Mouse (Mus musculus) hindbrain, embryonic 14.5 days (tissue): ENCODE measurements at regions not wholly inside any gene's neighbourhood (a gene's known extent, or its start where the extent isn't known, plus 50 kb on each side); places are given as distances from the start of the nearest gene placed in this dataset.

ENCODE experiments used
- ATAC-seq: fragments of 200-750 bp; cut with Nextera tagmentation; 2 replicates; pipeline ENCODE4 v1.8.0; 2017; ENCODE audit warnings: moderate number of reproducible peaks, mild to moderate bottlenecking, moderate TSS enrichment, moderate library complexity; ENCODE audit not compliant: low FRiP score
- DNase-seq: peaks from one replicate; pipeline ENCODE4 v3.0.0-alpha.2; 2015; ENCODE audit warnings: low spot score
- H3K27ac ChIP-seq: fragments of 300-500 bp; sonication (generic); 2 replicates; pipeline ENCODE4 v1.5.1; 2014; ENCODE audit warnings: mild to moderate bottlenecking, moderate library complexity
- H3K27me3 ChIP-seq: fragments of 300-500 bp; sonication (generic); 2 replicates; pipeline ENCODE4 v1.6.1; 2014; ENCODE audit warnings: mild to moderate bottlenecking, low read length, mixed read lengths; ENCODE audit not compliant: control insufficient read depth, insufficient read depth
- H3K36me3 ChIP-seq: fragments of 300-500 bp; sonication (generic); replicated peaks from 2 replicates; pipeline ENCODE4 v1.6.1; 2014; ENCODE audit not compliant: control insufficient read depth, insufficient read depth
- H3K4me1 ChIP-seq: fragments of 300-500 bp; sonication (generic); replicated peaks from 2 replicates; pipeline ENCODE4 v1.6.1; 2014; ENCODE audit warnings: antibody characterized with exemption, low read length, mixed read lengths; ENCODE audit not compliant: control insufficient read depth, insufficient read depth
- H3K4me2 ChIP-seq: fragments of 300-500 bp; sonication (generic); replicated peaks from 2 replicates; pipeline ENCODE4 v1.6.1; 2014; ENCODE audit warnings: mild to moderate bottlenecking, moderate library complexity
- H3K4me3 ChIP-seq: fragments of 300-500 bp; sonication (generic); replicated peaks from 2 replicates; pipeline ENCODE4 v1.5.1; 2014; ENCODE audit warnings: mild to moderate bottlenecking, low read length
- H3K9ac ChIP-seq: fragments of 300-500 bp; sonication (generic); 2 replicates; pipeline ENCODE4 v1.6.1; 2014
- H3K9me3 ChIP-seq: fragments of 300-500 bp; sonication (generic); 2 replicates; pipeline ENCODE4 v1.6.1; 2016; ENCODE audit warnings: low read length; ENCODE audit not compliant: control insufficient read depth
- WGBS: fragments of 180-500 bp; shearing (Covaris S2); extraction: QIAGEN DNeasy Blood & Tissue Kit; methylation state at CpG from one replicate; pipeline ENCODE4 v1.1.7; 2014; 5-methylcytosine and 5-hydroxymethylcytosine counted together

- 9% methylated on average over 5 of the region's 5 CpGs for WGBS
Observed at GRCm38 (mm10) chr4:27970569-27970968, 842.4 kb upstream of the Epha7 start.

GRCm38 (mm10) chr4:27979210-27979771 is 833.6 kb upstream of the Epha7 start:
- ATAC-seq (no peak), DNase-seq (no peak)
- Histone ChIP-seq H3K4me1 (no peaks in the 10 kb centered on the region), H3K9ac (no peak overlapping the region), H3K4me3 (no peak overlapping the region), H3K9me3 (no peaks in the 10 kb centered on the region), H3K36me3 (no peaks in the 10 kb centered on the region), H3K27ac (no peak overlapping the region), H3K27me3 (no peaks in the 10 kb centered on the region; the same call in 1 of the 2 replicates), H3K4me2 (no peak overlapping the region)
- 46% methylated on average over 4 of the region's 4 CpGs for WGBS

More at GRCm38 (mm10) chr4:27970569-27970968, 842.4 kb upstream of the Epha7 start:
- DNase-seq, result peak; percentile 42
- no peaks in the 10 kb centered on the region for H3K27me3 ChIP-seq
- H3K36me3 ChIP-seq, result no peaks in the 10 kb centered on the region
- no peak overlapping the region for H3K4me2 ChIP-seq
- ATAC-seq, result no peak
- no peak overlapping the region for H3K4me3 ChIP-seq
- no peak overlapping the region for H3K27ac ChIP-seq
- H3K4me1 ChIP-seq, result no peaks in the 10 kb centered on the region
- no peaks in the 10 kb centered on the region for H3K9me3 ChIP-seq
- no peak overlapping the region for H3K9ac ChIP-seq

GRCm38 (mm10) chr4:27979781-27980180 is 833.1 kb upstream of the Epha7 start:
- Histone ChIP-seq H3K27ac (no peak overlapping the region), H3K9ac (no peak overlapping the region), H3K36me3 (no peaks in the 10 kb centered on the region), H3K4me3 (no peak overlapping the region), H3K4me1 (no peaks in the 10 kb centered on the region), H3K4me2 (no peak overlapping the region), H3K9me3 (no peaks in the 10 kb centered on the region), H3K27me3 (no peaks in the 10 kb centered on the region; the same call in 1 of the 2 replicates)
- no peak for DNase-seq
- ATAC-seq, result no peak
- 69% methylated on average over 10 of the region's 10 CpGs for WGBS

- Histone ChIP-seq H3K4me3 (no peak overlapping the region), H3K4me1 (no peaks in the 10 kb centered on the region), H3K36me3 (no peaks in the 10 kb centered on the region), H3K4me2 (no peak overlapping the region), H3K27me3 (no peaks in the 10 kb centered on the region; the same call in 1 of the 2 replicates), H3K9ac (no peak overlapping the region), H3K9me3 (no peaks in the 10 kb centered on the region), H3K27ac (no peak overlapping the region)
- WGBS, result 64% methylated on average over 3 of the region's 3 CpGs
- DNase-seq, result no peak
- ATAC-seq, result no peak
Observed at GRCm38 (mm10) chr4:27981309-27981708, 831.6 kb upstream of the Epha7 start.

GRCm38 (mm10) chr4:27987986-27988423 is 824.9 kb upstream of the Epha7 start:
- H3K4me3 ChIP-seq, result no peak overlapping the region
- H3K9me3 ChIP-seq, result no peaks in the 10 kb centered on the region
- H3K36me3 ChIP-seq, result no peaks in the 10 kb centered on the region
- no peak overlapping the region for H3K9ac ChIP-seq
- 10% methylated on average over 4 of the region's 4 CpGs for WGBS
- no peak for DNase-seq
- H3K27me3 ChIP-seq, result no peaks in the 10 kb centered on the region
- H3K27ac ChIP-seq, result no peak overlapping the region
- H3K4me2 ChIP-seq, result peak overlapping the region; percentile 9
- peak; percentile 51; the same call in 1 of the 2 replicates for ATAC-seq
- H3K4me1 ChIP-seq, result 0 out of 2 replicates have a peak, but pooled peaks cover 6% of the 10 kb centered on the region

- 88% methylated on average over 2 of the region's 2 CpGs for WGBS
- Histone ChIP-seq H3K27me3 (no peaks in the 10 kb centered on the region), H3K4me2 (no peak overlapping the region), H3K9ac (no peak overlapping the region), H3K36me3 (no peaks in the 10 kb centered on the region), H3K4me1 (no peaks in the 10 kb centered on the region), H3K4me3 (no peak overlapping the region), H3K27ac (no peak overlapping the region), H3K9me3 (no peaks in the 10 kb centered on the region)
- no peak for DNase-seq
- no peak for ATAC-seq
Observed at GRCm38 (mm10) chr4:27994411-27994810, 818.5 kb upstream of the Epha7 start.

GRCm38 (mm10) chr4:28001818-28002476 is 811.0 kb upstream of the Epha7 start:
- Histone ChIP-seq H3K27me3 (no peaks in the 10 kb centered on the region), H3K36me3 (no peaks in the 10 kb centered on the region), H3K9me3 (no peaks in the 10 kb centered on the region), H3K4me2 (no peak overlapping the region), H3K4me1 (no peaks in the 10 kb centered on the region), H3K9ac (no peak overlapping the region), H3K27ac (no peak overlapping the region), H3K4me3 (no peak overlapping the region)
- DNase-seq (no peak), ATAC-seq (peak; percentile 69; the same call in 1 of the 2 replicates)
- WGBS, result 24% methylated on average over 4 of the region's 4 CpGs
